ENCODE assay signal across 12 mouse cellular contexts in genomic region chr13:116514256-116514639, GRCm38 (mm10).
DNase-seq lines count a peak whose midpoint lies in the region; ATAC-seq and TF ChIP-seq lines count a peak whose summit lies in the region.
"Had no signal": no experiment of that assay in that cellular context is flagged by ENCODE, and none has a peak within 500 bp of the region (broad histone marks: within the 10 kb centered on the region; RNA-seq: fewer than 3 reads in every experiment).

No protein-coding gene starts in this region.

- WGBS in intestine, embryonic 14.5 days: 60% methylated on average over 7 of the region's 7 CpGs
- 63% methylated on average over 7 of the region's 7 CpGs for WGBS in intestine, postnatal 0 days
- 9% methylated on average over 7 of the region's 7 CpGs for WGBS in forebrain, embryonic 12.5 days
- WGBS in hindbrain, postnatal 0 days: 36% methylated on average over 7 of the region's 7 CpGs
- 24% methylated on average over 7 of the region's 7 CpGs for WGBS in midbrain, postnatal 0 days

- no peak for ATAC-seq in intestine, embryonic 14.5 days (replicated peaks; ENCODE audit: low FRiP score, low TSS enrichment, low read depth)
- no peak for ATAC-seq in intestine, postnatal 0 days
- no peak; the same call in 1 of the 2 replicates for ATAC-seq in forebrain, embryonic 12.5 days (ENCODE audit: low FRiP score)
- ATAC-seq in hindbrain, postnatal 0 days: no peak
- ATAC-seq in midbrain, postnatal 0 days (ENCODE audit: low FRiP score): no peak
- ATAC-seq in megakaryocyte, adult 5-6 weeks (ENCODE audit: poor library complexity, severe bottlenecking): no peak
- ATAC-seq: intestine, embryonic 15.5 days; liver, embryonic 12.5 days had no signal

- H3K36me3 ChIP-seq in intestine, embryonic 14.5 days (ENCODE audit: control insufficient read depth, insufficient read depth, low read length): no peaks in the 10 kb centered on the region
- H3K36me3 ChIP-seq in intestine, postnatal 0 days (ENCODE audit: control insufficient read depth, insufficient read depth): no peaks in the 10 kb centered on the region
- H3K36me3 ChIP-seq in forebrain, embryonic 12.5 days (replicated peaks): no peaks in the 10 kb centered on the region
- H3K36me3 ChIP-seq in hindbrain, postnatal 0 days (ENCODE audit: insufficient read depth, low read length): no peaks in the 10 kb centered on the region
- H3K36me3 ChIP-seq in midbrain, postnatal 0 days (ENCODE audit: insufficient read depth, low read length): no peaks in the 10 kb centered on the region
- H3K36me3 ChIP-seq: intestine, embryonic 15.5 days; liver, embryonic 12.5 days had no signal

- no peak overlapping the region for H3K9ac ChIP-seq in intestine, embryonic 14.5 days (ENCODE audit: low read length)
- H3K9ac ChIP-seq in intestine, postnatal 0 days (ENCODE audit: low read depth, low read length): no peak overlapping the region
- H3K9ac ChIP-seq in forebrain, embryonic 12.5 days: no peak overlapping the region
- no peak overlapping the region for H3K9ac ChIP-seq in hindbrain, postnatal 0 days (replicated peaks; ENCODE audit: low read length)
- 0 out of 2 replicates have a peak overlapping the region, but pooled peaks have one; percentile 19 for H3K9ac ChIP-seq in midbrain, postnatal 0 days (replicated peaks; ENCODE audit: low read length, poor library complexity, severe bottlenecking)
- H3K9ac ChIP-seq: intestine, embryonic 15.5 days; liver, embryonic 12.5 days had no signal

- H3K27ac ChIP-seq in intestine, embryonic 14.5 days (ENCODE audit: low read depth): no peak overlapping the region
- H3K27ac ChIP-seq in intestine, postnatal 0 days (ENCODE audit: low read depth, low read length): no peak overlapping the region
- H3K27ac ChIP-seq in forebrain, embryonic 12.5 days: peak overlapping the region; percentile 73
- H3K27ac ChIP-seq in hindbrain, postnatal 0 days: no peak overlapping the region
- no peak overlapping the region for H3K27ac ChIP-seq in midbrain, postnatal 0 days (ENCODE audit: low read depth, low read length)
- H3K27ac ChIP-seq: intestine, embryonic 15.5 days; liver, embryonic 12.5 days had no signal

- H3K9me3 ChIP-seq in intestine, embryonic 14.5 days (ENCODE audit: control insufficient read depth, low read length): no peaks in the 10 kb centered on the region
- no peaks in the 10 kb centered on the region for H3K9me3 ChIP-seq in intestine, postnatal 0 days (ENCODE audit: control insufficient read depth)
- H3K9me3 ChIP-seq in forebrain, embryonic 12.5 days: no peaks in the 10 kb centered on the region
- H3K9me3 ChIP-seq in hindbrain, postnatal 0 days (ENCODE audit: low read length): no peaks in the 10 kb centered on the region
- no peaks in the 10 kb centered on the region for H3K9me3 ChIP-seq in midbrain, postnatal 0 days (ENCODE audit: low read length)
- H3K9me3 ChIP-seq: intestine, embryonic 15.5 days; liver, embryonic 12.5 days had no signal

- no peak for TF ChIP-seq CTCF in intestine, postnatal 0 days (IDR thresholded peaks at IDR 0.05; ENCODE audit: low read depth)
- TF ChIP-seq CTCF in hindbrain, postnatal 0 days (IDR thresholded peaks at IDR 0.05; ENCODE audit: low read depth): no peak
- TF ChIP-seq CTCF in midbrain, postnatal 0 days (IDR thresholded peaks at IDR 0.05): no peak

- no peaks in the 10 kb centered on the region for H3K4me1 ChIP-seq in intestine, embryonic 14.5 days (replicated peaks; ENCODE audit: control insufficient read depth, insufficient read depth, low read length)
- H3K4me1 ChIP-seq in intestine, postnatal 0 days (replicated peaks; ENCODE audit: control insufficient read depth, insufficient read depth, low read length): no peaks in the 10 kb centered on the region
- peaks cover 12% of the 10 kb centered on the region for H3K4me1 ChIP-seq in forebrain, embryonic 12.5 days
- no peaks in the 10 kb centered on the region for H3K4me1 ChIP-seq in hindbrain, postnatal 0 days (ENCODE audit: insufficient read depth, low read length)
- no peaks in the 10 kb centered on the region for H3K4me1 ChIP-seq in midbrain, postnatal 0 days (ENCODE audit: insufficient read depth, low read length)
- H3K4me1 ChIP-seq: intestine, embryonic 15.5 days; liver, embryonic 12.5 days had no signal

- no peaks in the 10 kb centered on the region for H3K27me3 ChIP-seq in intestine, embryonic 14.5 days (replicated peaks; ENCODE audit: control insufficient read depth, insufficient read depth, low read length)
- no peaks in the 10 kb centered on the region for H3K27me3 ChIP-seq in intestine, postnatal 0 days (replicated peaks; ENCODE audit: control insufficient read depth, insufficient read depth, low read length)
- peaks cover 13% of the 10 kb centered on the region; the same call in 1 of the 2 replicates for H3K27me3 ChIP-seq in forebrain, embryonic 12.5 days
- no peaks in the 10 kb centered on the region for H3K27me3 ChIP-seq in hindbrain, postnatal 0 days (ENCODE audit: insufficient read depth, low read length)
- peaks cover 5% of the 10 kb centered on the region; the same call in 1 of the 2 replicates for H3K27me3 ChIP-seq in midbrain, postnatal 0 days (ENCODE audit: insufficient read depth, low read length)
- H3K27me3 ChIP-seq: intestine, embryonic 15.5 days; liver, embryonic 12.5 days had no signal

- DNase-seq in intestine, embryonic 14.5 days (ENCODE audit: low spot score): no peak
- no peak for DNase-seq in hindbrain, postnatal 0 days (ENCODE audit: low spot score)
- no peak for DNase-seq in midbrain, postnatal 0 days (ENCODE audit: low spot score)
- no peak for DNase-seq in natural killer cell, adult 2 months (ENCODE audit: low spot score in 2 of 2)
- no peak for DNase-seq in lung, adult 18-20 months
- DNase-seq: cerebellum, adult 9-11 months; lung, postnatal 4 days had no signal

- no peak overlapping the region for H3K4me3 ChIP-seq in intestine, embryonic 14.5 days (ENCODE audit: low read depth, low read length)
- no peak overlapping the region for H3K4me3 ChIP-seq in intestine, postnatal 0 days (ENCODE audit: low read depth, low read length)
- peak overlapping the region; percentile 24 for H3K4me3 ChIP-seq in forebrain, embryonic 12.5 days (replicated peaks)
- H3K4me3 ChIP-seq in hindbrain, postnatal 0 days (ENCODE audit: low read length): peak overlapping the region; percentile 26
- peak overlapping the region; percentile 22; the same call in 1 of the 2 replicates for H3K4me3 ChIP-seq in midbrain, postnatal 0 days (ENCODE audit: low read depth, low read length)
- H3K4me3 ChIP-seq: intestine, embryonic 15.5 days; liver, embryonic 12.5 days had no signal

- H3K4me2 ChIP-seq in intestine, embryonic 14.5 days (ENCODE audit: low read length): 0 out of 2 replicates have a peak overlapping the region, but pooled peaks have one; percentile 3
- H3K4me2 ChIP-seq in intestine, postnatal 0 days (replicated peaks; ENCODE audit: low read depth): no peak overlapping the region
- peak overlapping the region; percentile 53 for H3K4me2 ChIP-seq in forebrain, embryonic 12.5 days
- peak overlapping the region; percentile 52 for H3K4me2 ChIP-seq in hindbrain, postnatal 0 days (ENCODE audit: low read depth, low read length)
- peak overlapping the region; percentile 39 for H3K4me2 ChIP-seq in midbrain, postnatal 0 days (ENCODE audit: low read depth, low read length, poor library complexity, severe bottlenecking)
- H3K4me2 ChIP-seq: intestine, embryonic 15.5 days; liver, embryonic 12.5 days had no signal

Comparison
In these comparisons a context has a peak if more than half of its experiments do, and no peak if none do; other contexts are left out.
1. H3K4me3 ChIP-seq: peak in forebrain, embryonic 12.5 days (single experiment), hindbrain, postnatal 0 days (single experiment) and midbrain, postnatal 0 days (single experiment); none in intestine, embryonic 14.5 days (single experiment) and intestine, postnatal 0 days (single experiment).